ENCODE assay signal across 25 mouse cellular contexts in the genomic region with DNA sequence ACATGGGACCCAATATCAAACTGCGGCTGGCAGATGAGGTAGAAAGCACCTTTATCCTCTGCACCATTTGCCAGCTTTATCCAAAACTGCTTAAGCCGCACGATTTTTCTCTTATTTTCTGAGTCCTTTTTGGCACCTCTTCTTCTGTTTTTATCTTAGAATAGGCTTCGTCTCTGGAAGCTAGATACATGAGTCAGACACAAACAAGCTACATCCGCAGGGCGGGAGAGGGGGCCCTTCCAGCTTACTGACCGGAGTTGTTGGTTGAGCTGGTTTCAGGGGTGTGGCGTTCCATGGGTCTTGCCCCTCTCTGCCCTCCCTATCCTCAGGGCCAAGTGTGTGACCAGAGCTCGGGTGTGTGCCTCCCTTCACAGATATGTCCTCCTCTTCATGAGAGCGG. TPM values are rescaled to one million over a fixed set of nuclear protein-coding genes. Genes with fewer than 3 reads are reported as not detected.
"Had no signal": no experiment of that assay in that cellular context is flagged by ENCODE, and none has a peak within 500 bp of the region (broad histone marks: within the 10 kb centered on the region; RNA-seq: fewer than 3 reads in every experiment).

No protein-coding gene starts in this region.

- H3K27ac ChIP-seq: kidney, postnatal 0 days; limb, embryonic 10.5 days; limb, embryonic 13.5 days; liver, embryonic 12.5 days; liver, embryonic 15.5 days; lung, embryonic 15.5 days; midbrain, embryonic 10.5 days; midbrain, embryonic 13.5 days had no signal

- H3K4me3 ChIP-seq: limb, embryonic 10.5 days; limb, embryonic 13.5 days; liver, embryonic 12.5 days; liver, embryonic 15.5 days; lung, embryonic 15.5 days; megakaryocyte, embryonic 14.5 days; midbrain, embryonic 10.5 days; midbrain, embryonic 13.5 days; myocyte had no signal

- H3K4me1 ChIP-seq: limb, embryonic 10.5 days; limb, embryonic 13.5 days; liver, embryonic 12.5 days; liver, embryonic 15.5 days; lung, embryonic 15.5 days; megakaryocyte, embryonic 14.5 days; midbrain, embryonic 10.5 days; midbrain, embryonic 13.5 days had no signal

- ATAC-seq: liver, embryonic 12.5 days; midbrain, embryonic 13.5 days; midbrain, embryonic 16.5 days had no signal

- DNase-seq: kidney, adult 2 months; kidney, postnatal 36 days; layer of hippocampus, postnatal 36 days; liver; lung, adult 18-20 months; lung, postnatal 10 days; lung, postnatal 36 days; thymus, postnatal 25 days had no signal

RNA-seq across cellular contexts. Expression of a gene that starts 29.3 kb away (rescaled TPM):
- total RNA-seq: monocyte, adult 5-6 weeks had no signal
- polyA plus RNA-seq: kidney, adult 2 months; kidney, embryonic 14.5 days; limb, embryonic 10.5 days; limb, embryonic 13.5 days; liver, embryonic 12.5 days; liver, embryonic 15.5 days; lung, embryonic 15.5 days; myocyte; neural tube, embryonic 11.5 days; small intestine, adult 2 months; spleen, adult 2 months; thymus, postnatal 0 days had no signal
